Mouse (Mus musculus) erythroid progenitor cell, adult 5-6 weeks (primary cell): Measurements from ENCODE around the gene Zfp688. TPM values are rescaled to one million over a fixed set of nuclear protein-coding genes. Genes with fewer than 3 reads are reported as not detected.

Experiments
- ATAC-seq: replicated peaks from 2 replicates; pipeline ENCODE4 v1.8.0; 2016; ENCODE audit warnings: moderate number of reproducible peaks, mild to moderate bottlenecking, moderate TSS enrichment, inconsistent platforms; ENCODE audit not compliant: poor library complexity, low FRiP score, severe bottlenecking
- total RNA-seq, 2 experiments: library from RNA; stranded (forward) in 1 of 2; stranded (reverse) in 1 of 2; fragments of 150-400 nt in 1 of 2; fragments of 186-747, 209-891 nt in 1 of 2; gene quantifications; 2 replicates each; pipeline versions ENCODE4 v1.2.3 to v1.2.4; 2015 to 2017; ENCODE audit warnings: low replicate concordance in 2 of 2

Zfp688 gene
- total RNA-seq, 2 experiments from 2014 or later: 5.0 to 6.7 TPM

DNA sequence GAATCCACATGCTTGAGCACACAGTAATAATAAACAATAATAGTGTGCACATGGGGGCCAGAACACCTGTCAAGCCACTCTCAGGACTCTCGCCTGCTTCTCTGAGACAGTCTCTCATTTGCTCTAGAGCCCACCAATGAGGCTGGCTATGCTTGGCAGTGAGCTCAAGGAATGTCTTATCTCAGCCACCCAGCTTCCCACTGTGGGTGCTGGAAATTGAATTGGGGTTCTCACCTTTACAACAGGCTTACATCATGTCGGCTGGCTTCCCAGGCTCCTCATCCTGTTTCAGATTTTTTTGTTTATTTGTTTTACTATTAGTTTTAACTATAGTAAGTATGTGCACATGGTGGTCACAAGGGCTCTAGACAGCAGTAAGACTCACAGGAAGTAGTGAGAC lies 50.7 kb downstream of the Zfp688 start:
- ATAC-seq: no peak

Other genes starting within 250 kb of the Zfp688 start
- 18.7 and 25.2 TPM in 2 replicates for gene Cd2bp2, start 226.0 kb downstream of the Zfp688 start, total RNA-seq (2015; ENCODE audit: low replicate concordance)
- 43.6 and 63.3 TPM in 2 replicates for gene Cd2bp2, start 226.0 kb downstream of the Zfp688 start, total RNA-seq (2017; ENCODE audit: low replicate concordance)
- gene Tbc1d10b, start 213.6 kb downstream of the Zfp688 start, total RNA-seq (2015; ENCODE audit: low replicate concordance): 25.6 and 36.4 TPM in 2 replicates
- gene Tbc1d10b, start 213.6 kb downstream of the Zfp688 start, total RNA-seq (2017; ENCODE audit: low replicate concordance): 85.3 and 173 TPM in 2 replicates
- gene Mylpf, start 213.2 kb downstream of the Zfp688 start, total RNA-seq (2015; ENCODE audit: low replicate concordance): 24.3 and 28.1 TPM in 2 replicates
- gene Mylpf, start 213.2 kb downstream of the Zfp688 start, total RNA-seq (2017; ENCODE audit: low replicate concordance): 25.7 and 48.9 TPM in 2 replicates
- gene Zfp553, start 189.0 kb downstream of the Zfp688 start, total RNA-seq (2015; ENCODE audit: low replicate concordance): 2.5 and 2.9 TPM in 2 replicates
- gene Zfp553, start 189.0 kb downstream of the Zfp688 start, total RNA-seq (2017; ENCODE audit: low replicate concordance): 0.77 and 10.0 TPM in 2 replicates
- gene Sept1, start 188.9 kb downstream of the Zfp688 start, total RNA-seq (2015; ENCODE audit: low replicate concordance): 36.0 and 65.2 TPM in 2 replicates
- gene Sept1, start 188.9 kb downstream of the Zfp688 start, total RNA-seq (2017; ENCODE audit: low replicate concordance): 24.0 and 44.4 TPM in 2 replicates
- 4.0 TPM in 1 of 2 replicates, not detected in the other for gene Zfp771, start 177.8 kb downstream of the Zfp688 start, total RNA-seq (2015; ENCODE audit: low replicate concordance)
- 0.26 TPM in 1 of 2 replicates, not detected in the other for gene Zfp771, start 177.8 kb downstream of the Zfp688 start, total RNA-seq (2017; ENCODE audit: low replicate concordance)
- gene Dctpp1, start 161.4 kb downstream of the Zfp688 start, total RNA-seq (2015; ENCODE audit: low replicate concordance): 12.2 and 21.6 TPM in 2 replicates
- gene Dctpp1, start 161.4 kb downstream of the Zfp688 start, total RNA-seq (2017; ENCODE audit: low replicate concordance): 6.2 and 11.1 TPM in 2 replicates
- gene Sephs2, start 148.0 kb downstream of the Zfp688 start, total RNA-seq (2015; ENCODE audit: low replicate concordance): 16.8 and 18.0 TPM in 2 replicates
- gene Sephs2, start 148.0 kb downstream of the Zfp688 start, total RNA-seq (2017; ENCODE audit: low replicate concordance): 25.8 and 29.0 TPM in 2 replicates
- 14.3 and 18.7 TPM in 2 replicates for gene Itgal, start 125.8 kb downstream of the Zfp688 start, total RNA-seq (2015; ENCODE audit: low replicate concordance)
- gene Itgal, start 125.8 kb downstream of the Zfp688 start, total RNA-seq (2017; ENCODE audit: low replicate concordance): 2.1 and 3.9 TPM in 2 replicates
- gene Zfp768, start 76.5 kb downstream of the Zfp688 start, total RNA-seq (2015; ENCODE audit: low replicate concordance): 0.72 TPM in 1 of 2 replicates, not detected in the other
- 0.39 and 1.3 TPM in 2 replicates for gene Zfp768, start 76.5 kb downstream of the Zfp688 start, total RNA-seq (2017; ENCODE audit: low replicate concordance)
- gene Zfp747, start 46.0 kb downstream of the Zfp688 start, total RNA-seq (2015; ENCODE audit: low replicate concordance): 0.42 TPM in 1 of 2 replicates, not detected in the other
- gene Zfp747, start 46.0 kb downstream of the Zfp688 start, total RNA-seq (2017; ENCODE audit: low replicate concordance): 2.4 TPM in 1 of 2 replicates, not detected in the other
- gene 9130019O22Rik, start 34.9 kb downstream of the Zfp688 start, total RNA-seq (2015; ENCODE audit: low replicate concordance): 1.1 TPM in 1 of 2 replicates, not detected in the other
- gene 9130019O22Rik, start 34.9 kb downstream of the Zfp688 start, total RNA-seq (2017; ENCODE audit: low replicate concordance): 0.26 TPM in 1 of 2 replicates, not detected in the other
- not detected in 2 replicates for gene E430018J23Rik, start 28.4 kb downstream of the Zfp688 start, total RNA-seq (2015; ENCODE audit: low replicate concordance)
- gene E430018J23Rik, start 28.4 kb downstream of the Zfp688 start, total RNA-seq (2017; ENCODE audit: low replicate concordance): not detected in 2 replicates
- 1.4 TPM in 1 of 2 replicates, not detected in the other for gene Zfp764, start 15.2 kb downstream of the Zfp688 start, total RNA-seq (2015; ENCODE audit: low replicate concordance)
- gene Zfp764, start 15.2 kb downstream of the Zfp688 start, total RNA-seq (2017; ENCODE audit: low replicate concordance): 1.4 TPM in 1 of 2 replicates, not detected in the other
- gene Zfp689, start 27.1 kb upstream of the Zfp688 start, total RNA-seq (2015; ENCODE audit: low replicate concordance): 3.2 and 3.8 TPM in 2 replicates
- 3.1 and 6.1 TPM in 2 replicates for gene Zfp689, start 27.1 kb upstream of the Zfp688 start, total RNA-seq (2017; ENCODE audit: low replicate concordance)
- 147 and 172 TPM in 2 replicates for gene Prr14, start 37.5 kb upstream of the Zfp688 start, total RNA-seq (2015; ENCODE audit: low replicate concordance)
- 31.9 and 84.3 TPM in 2 replicates for gene Prr14, start 37.5 kb upstream of the Zfp688 start, total RNA-seq (2017; ENCODE audit: low replicate concordance)
- 103 and 125 TPM in 2 replicates for gene Fbrs, start 57.1 kb upstream of the Zfp688 start, total RNA-seq (2015; ENCODE audit: low replicate concordance)
- 28.1 and 32.7 TPM in 2 replicates for gene Fbrs, start 57.1 kb upstream of the Zfp688 start, total RNA-seq (2017; ENCODE audit: low replicate concordance)
- gene Srcap, start 89.9 kb upstream of the Zfp688 start, total RNA-seq (2015; ENCODE audit: low replicate concordance): 80.4 and 99.3 TPM in 2 replicates
- gene Srcap, start 89.9 kb upstream of the Zfp688 start, total RNA-seq (2017; ENCODE audit: low replicate concordance): 77.0 and 90.5 TPM in 2 replicates
- gene Gm42715, start 97.5 kb upstream of the Zfp688 start, total RNA-seq (2015; ENCODE audit: low replicate concordance): 58.7 and 63.1 TPM in 2 replicates
- gene Gm42715, start 97.5 kb upstream of the Zfp688 start, total RNA-seq (2017; ENCODE audit: low replicate concordance): 25.4 and 45.8 TPM in 2 replicates
- 6.5 TPM in 1 of 2 replicates, not detected in the other for gene Tmem265, start 139.3 kb upstream of the Zfp688 start, total RNA-seq (2015; ENCODE audit: low replicate concordance)
- gene Tmem265, start 139.3 kb upstream of the Zfp688 start, total RNA-seq (2017; ENCODE audit: low replicate concordance): 1.3 TPM in 1 of 2 replicates, not detected in the other
- 58.7 and 76.0 TPM in 2 replicates for gene Phkg2, start 151.3 kb upstream of the Zfp688 start, total RNA-seq (2015; ENCODE audit: low replicate concordance)
- 27.9 and 44.7 TPM in 2 replicates for gene Phkg2, start 151.3 kb upstream of the Zfp688 start, total RNA-seq (2017; ENCODE audit: low replicate concordance)
- gene Ccdc189, start 166.5 kb upstream of the Zfp688 start, total RNA-seq (2015; ENCODE audit: low replicate concordance): 21.8 and 32.1 TPM in 2 replicates
- gene Ccdc189, start 166.5 kb upstream of the Zfp688 start, total RNA-seq (2017; ENCODE audit: low replicate concordance): 26.7 and 41.9 TPM in 2 replicates
- gene Rnf40, start 166.7 kb upstream of the Zfp688 start, total RNA-seq (2015; ENCODE audit: low replicate concordance): 22.0 and 49.9 TPM in 2 replicates
- 60.3 and 108 TPM in 2 replicates for gene Rnf40, start 166.7 kb upstream of the Zfp688 start, total RNA-seq (2017; ENCODE audit: low replicate concordance)
- 2.2 and 5.4 TPM in 2 replicates for gene Zfp629, start 193.7 kb upstream of the Zfp688 start, total RNA-seq (2015; ENCODE audit: low replicate concordance)
- gene Zfp629, start 193.7 kb upstream of the Zfp688 start, total RNA-seq (2017; ENCODE audit: low replicate concordance): 0.38 and 1.3 TPM in 2 replicates